Mouse (Mus musculus) G1E-ER4 (cell line): ENCODE results near the gene Calcb. TPM values are rescaled to one million over a fixed set of nuclear protein-coding genes. Genes with fewer than 3 reads are reported as not detected.

Experiments used
- GATA1 ChIP-seq: IDR thresholded peaks from one replicate; pipeline ENCODE4 v1.8.0; 2012; ENCODE audit warnings: low read length, inconsistent platforms
- polyA plus RNA-seq: library from polyadenylated mRNA; stranded (reverse); fragments of >175 nt; gene quantifications from 2 replicates; pipeline ENCODE4 v1.2.3, GENCODE M21; 2012

The Calcb gene
- not detected in 2 replicates for polyA plus RNA-seq

DNA sequence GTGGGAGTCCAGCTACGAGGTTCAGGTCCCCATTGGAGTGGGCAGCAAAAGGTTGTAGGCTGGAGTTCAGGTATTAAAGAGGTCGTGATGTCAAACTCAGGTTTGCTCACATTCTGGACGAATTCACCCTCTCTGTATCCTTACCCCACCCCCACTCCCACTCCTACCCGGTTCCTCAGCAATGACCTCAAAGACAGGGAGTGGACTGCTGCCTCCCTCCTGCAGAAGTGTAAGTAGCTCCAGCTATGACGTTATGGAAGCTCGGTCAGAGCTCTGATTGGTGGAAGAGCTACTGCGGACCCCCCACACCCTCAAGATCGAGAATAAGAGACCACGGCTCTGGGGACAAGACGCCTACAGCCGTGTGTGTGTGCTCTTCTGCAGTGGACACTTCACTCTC is at the start of gene Calcb:
Gene Calcb (plus strand): TSS at position 344 of the 400 bp plus-strand sequence.
- TF ChIP-seq GATA1: no peak

- no peak for TF ChIP-seq GATA1
Observed at GRCm38 (mm10) chr7:114671405-114671804, 47.0 kb upstream of the Calcb start.

- no peak for TF ChIP-seq GATA1
Observed at GRCm38 (mm10) chr7:114672697-114673096, 45.7 kb upstream of the Calcb start.

- TF ChIP-seq GATA1: no peak
Observed at GRCm38 (mm10) chr7:114692339-114692738, 26.1 kb upstream of the Calcb start.

- TF ChIP-seq GATA1: no peak
Observed at GRCm38 (mm10) chr7:114700871-114701270, 17.6 kb upstream of the Calcb start.

DNA sequence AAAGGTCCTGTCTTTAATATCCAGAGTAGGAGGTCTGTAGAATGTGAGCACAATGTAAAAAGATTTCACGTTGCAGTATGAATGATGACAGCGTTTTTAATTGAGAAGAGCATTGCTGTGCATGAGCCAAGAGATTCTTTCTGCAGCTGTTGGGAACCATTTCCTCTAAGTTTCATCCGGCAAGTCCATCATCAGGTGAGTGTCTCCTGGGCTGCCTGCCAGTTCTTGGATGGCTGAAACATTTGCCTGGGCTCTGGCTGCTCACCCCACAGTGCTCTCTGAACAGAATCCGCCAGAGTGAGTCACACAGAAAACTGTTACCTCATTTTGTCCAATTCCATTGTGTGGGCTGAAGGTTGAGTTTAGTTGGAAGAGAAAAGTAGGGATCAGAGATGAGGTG is 11.7 kb upstream of the Calcb start:
- no peak for TF ChIP-seq GATA1

DNA sequence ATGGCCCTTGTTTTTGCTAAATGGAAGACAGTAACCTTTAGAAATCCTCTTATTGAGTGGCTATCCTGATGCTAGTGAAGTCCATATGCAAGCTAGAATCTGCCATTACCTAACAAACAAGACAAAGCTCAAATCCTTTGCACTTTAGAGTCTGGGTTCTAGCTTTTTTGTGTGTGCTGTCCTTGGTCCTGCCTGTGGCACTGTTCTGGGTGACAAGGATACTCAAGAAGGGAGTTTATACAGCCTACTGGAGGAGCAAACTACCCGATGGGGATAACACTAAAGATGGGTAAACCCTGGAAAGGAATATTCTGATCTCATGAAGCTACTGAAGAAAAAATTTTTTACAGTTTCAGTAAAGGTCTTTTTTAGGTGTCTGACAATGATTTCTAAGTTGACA is 11.0 kb upstream of the Calcb start:
- no peak for TF ChIP-seq GATA1

DNA sequence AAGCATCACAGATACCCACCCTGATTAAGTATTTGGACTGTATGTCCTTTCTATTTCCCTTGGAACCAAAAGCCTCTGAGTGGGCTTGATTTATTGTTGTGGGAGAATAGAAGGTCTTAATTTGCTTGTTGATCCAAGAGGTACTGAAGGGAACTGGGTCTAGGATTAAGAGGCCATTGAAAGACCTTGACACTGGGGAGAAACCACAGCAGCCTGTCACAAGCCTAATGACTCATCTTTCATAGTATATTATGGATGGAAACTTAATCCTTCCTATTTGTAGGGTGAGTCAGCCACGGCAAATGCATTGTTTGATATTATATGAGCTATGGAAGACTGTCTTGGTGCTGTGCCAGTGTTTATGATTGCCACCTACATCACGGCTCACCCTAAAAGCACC is 8.0 kb upstream of the Calcb start:
- TF ChIP-seq GATA1: no peak

- no peak for TF ChIP-seq GATA1
Observed at GRCm38 (mm10) chr7:114712523-114712922, 5.9 kb upstream of the Calcb start.

DNA sequence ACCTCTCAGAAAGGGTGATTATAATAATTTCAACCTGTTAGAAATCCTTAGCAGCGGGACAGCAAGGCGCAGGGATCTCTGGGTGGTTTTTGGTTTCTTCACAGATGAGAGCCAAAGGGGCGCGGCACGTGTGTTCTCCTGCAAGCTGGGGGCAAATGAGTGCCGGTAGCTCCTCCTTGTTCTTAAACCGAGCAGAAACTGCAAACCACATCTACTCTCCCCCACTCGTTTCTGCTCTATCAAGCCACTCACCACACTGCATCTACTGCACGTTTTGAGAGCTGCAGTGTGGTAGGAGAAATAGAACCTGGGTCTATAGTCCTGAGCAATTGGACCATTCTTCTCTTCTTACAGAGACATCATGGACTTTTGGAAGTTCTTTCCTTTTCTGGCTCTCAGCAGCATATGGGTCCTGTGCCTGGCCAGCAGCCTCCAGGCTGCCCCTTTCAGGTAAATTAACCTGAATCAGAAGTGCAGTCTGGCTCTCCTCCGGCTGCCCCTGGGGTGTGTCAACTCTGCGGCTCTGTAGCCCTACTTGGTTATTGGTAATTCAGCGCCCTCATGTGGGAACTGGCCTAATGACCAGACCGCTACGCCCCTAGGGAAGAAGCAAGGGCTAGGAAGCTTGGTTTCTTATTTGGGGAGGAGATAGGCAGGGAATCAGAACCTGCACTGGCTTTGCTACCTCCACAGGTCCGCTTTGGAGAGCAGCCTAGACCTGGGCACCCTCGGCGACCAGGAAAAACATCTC is 1.1 kb downstream of the Calcb start:
- TF ChIP-seq GATA1: no peak

DNA sequence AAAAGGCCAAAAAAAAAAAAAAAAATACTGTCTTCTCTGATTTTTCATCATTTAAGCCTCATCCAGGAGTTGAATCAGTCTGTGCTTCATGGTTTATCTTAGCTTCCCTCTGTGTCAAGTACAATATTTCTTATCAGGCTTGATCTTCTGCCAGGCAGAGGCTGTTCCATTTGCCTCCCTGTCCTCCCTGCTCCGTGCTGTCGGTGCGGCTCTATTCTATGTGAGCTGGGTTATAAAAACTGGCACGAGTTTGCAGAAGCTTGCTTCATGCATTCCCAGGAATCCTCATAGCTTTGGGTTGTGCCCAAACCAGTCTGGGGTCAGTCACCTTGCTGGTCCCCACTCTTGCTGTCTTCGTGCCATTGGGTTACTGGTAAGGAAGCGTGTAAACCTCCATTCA is 12.7 kb downstream of the Calcb start:
- no peak for TF ChIP-seq GATA1

- no peak for TF ChIP-seq GATA1
Observed at GRCm38 (mm10) chr7:114736256-114736655, 17.8 kb downstream of the Calcb start.

GRCm38 (mm10) chr7:114738166-114738565 is 19.7 kb downstream of the Calcb start:
- no peak for TF ChIP-seq GATA1

DNA sequence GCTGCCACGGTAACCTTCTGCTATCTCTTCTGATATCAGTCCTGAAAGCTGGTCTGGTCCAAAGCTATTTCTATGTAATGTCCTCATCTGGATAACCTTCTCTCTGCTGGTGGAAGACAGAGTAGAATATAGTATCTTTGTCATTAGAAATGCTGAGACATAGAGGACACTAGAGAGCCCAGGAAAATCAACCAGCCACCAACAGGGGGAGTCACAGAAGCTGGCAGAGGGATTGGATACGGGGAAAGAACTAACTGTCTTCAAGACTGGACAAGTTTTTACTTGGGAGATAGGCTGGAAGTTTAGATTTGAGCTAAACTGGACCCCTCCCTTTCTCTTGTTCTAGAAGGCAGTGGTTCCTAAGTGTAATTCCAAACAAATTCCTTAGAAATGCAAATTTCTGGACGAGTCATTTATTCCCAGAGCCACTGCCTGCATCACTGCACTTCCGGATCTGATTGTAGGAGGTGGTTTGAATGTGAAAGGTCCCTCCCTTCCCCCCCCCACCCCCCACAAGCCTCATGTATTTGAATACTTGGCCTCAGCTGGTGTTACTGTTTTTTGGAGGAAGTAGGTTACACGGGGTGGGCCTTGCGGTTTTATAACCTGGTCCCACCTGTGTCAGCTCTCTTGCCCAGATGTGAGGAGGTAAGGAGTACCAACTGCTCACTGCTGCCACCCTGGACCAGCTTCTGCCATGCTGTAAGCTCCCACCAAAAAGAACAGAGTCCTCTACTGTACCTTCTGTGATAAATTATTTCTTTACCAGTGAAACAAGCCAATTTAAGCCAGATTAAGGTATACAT is 22.1 kb downstream of the Calcb start:
- TF ChIP-seq GATA1: no peak

DNA sequence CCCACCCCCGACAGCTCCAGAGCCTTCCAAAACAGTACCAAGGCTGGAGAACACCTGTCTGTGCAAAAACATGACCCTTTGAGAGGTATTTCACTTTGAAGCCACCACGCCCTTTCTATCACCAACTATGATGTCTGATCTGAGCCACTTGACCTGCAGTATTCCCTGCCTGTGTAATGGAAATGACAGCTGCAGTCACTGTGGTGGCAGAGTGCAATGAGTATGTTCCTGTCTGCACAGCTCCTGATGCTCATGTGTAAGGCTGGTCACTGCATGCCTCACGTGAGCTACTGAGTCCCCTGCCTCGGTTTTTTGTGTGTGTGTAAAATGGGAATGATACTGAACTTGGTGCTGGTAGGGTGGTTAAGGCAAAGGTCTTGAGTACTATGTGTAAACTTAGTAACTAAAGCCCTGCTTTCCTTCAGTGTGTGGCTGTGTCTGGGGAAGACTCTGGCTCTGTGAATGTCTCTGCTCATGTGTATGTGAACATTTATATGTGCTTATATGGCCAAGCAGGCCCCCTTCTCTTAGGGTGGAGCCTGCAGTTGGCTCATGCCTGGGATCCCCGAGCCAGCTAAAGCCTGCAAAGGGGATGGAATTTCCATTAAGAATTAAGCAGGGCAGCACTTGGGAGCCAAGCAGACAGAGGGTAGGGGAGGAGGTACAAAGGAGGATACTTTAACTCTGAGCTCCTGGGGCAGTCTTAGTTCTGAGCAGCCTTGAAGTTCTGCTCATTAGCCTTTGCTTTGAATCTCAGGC is 24.8 kb downstream of the Calcb start, which contains the start of gene Insc:
Gene Insc (plus strand): TSS at position 673 of the 759 bp plus-strand sequence.
- TF ChIP-seq GATA1: no peak
